In the genomic region with DNA sequence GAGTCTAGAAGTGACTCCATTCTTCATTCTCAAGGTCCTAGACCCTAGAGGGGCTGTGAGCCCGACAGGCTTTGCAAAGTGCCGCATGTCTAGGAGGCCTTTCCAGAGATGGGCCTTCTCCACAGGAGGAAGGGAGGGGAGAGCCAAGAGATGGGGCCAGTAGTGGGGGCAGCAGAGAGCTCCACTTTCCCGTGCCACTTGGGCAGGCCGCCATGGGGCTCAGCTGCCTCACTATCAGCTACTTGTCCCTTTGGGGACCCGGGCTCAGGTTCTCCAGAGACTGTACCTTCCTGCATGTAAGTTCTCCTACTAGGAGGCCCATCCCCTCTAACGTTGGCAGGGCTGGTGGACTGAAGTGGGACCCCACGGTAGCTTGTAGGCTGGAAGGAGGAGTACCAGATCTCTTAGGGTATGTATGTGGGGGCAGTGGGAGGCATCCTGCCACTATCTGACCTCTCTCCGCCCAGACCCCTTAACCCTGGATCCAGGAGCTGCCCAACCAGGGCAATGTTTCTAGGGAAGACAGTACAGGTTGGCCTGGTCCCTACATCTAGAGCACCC, we compare ENCODE assay signal across 8 mouse cellular contexts. TPM values are rescaled to one million over a fixed set of nuclear protein-coding genes. Genes with fewer than 3 reads are reported as not detected.
DNase-seq lines count a peak whose midpoint lies in the region; ATAC-seq and TF ChIP-seq lines count a peak whose summit lies in the region.

No protein-coding gene starts in this region.

- H3K4me2 ChIP-seq in forebrain, embryonic 12.5 days: peak overlapping the region; percentile 3; the same call in 1 of the 2 replicates
- no peak overlapping the region for H3K4me2 ChIP-seq in forebrain, embryonic 14.5 days (ENCODE audit: low read length)
- 0 out of 2 replicates have a peak overlapping the region, but pooled peaks have one; percentile 4 for H3K4me2 ChIP-seq in neural tube, embryonic 12.5 days (replicated peaks)
- H3K4me2 ChIP-seq in limb, embryonic 13.5 days (replicated peaks): peak overlapping the region; percentile 96

- no peak for TF ChIP-seq CTCF in olfactory bulb, adult 2 months (IDR thresholded peaks at IDR 0.05; ENCODE audit: insufficient read depth, low read depth, low read length)

- no peak for TF ChIP-seq POLR2A in olfactory bulb, adult 2 months (IDR thresholded peaks at IDR 0.05; ENCODE audit: insufficient read depth, low read depth, low read length)

- H3K9ac ChIP-seq in forebrain, embryonic 12.5 days: peak overlapping the region; percentile 17; the same call in 1 of the 2 replicates
- no peak overlapping the region for H3K9ac ChIP-seq in forebrain, embryonic 14.5 days (ENCODE audit: low read length)
- no peak overlapping the region for H3K9ac ChIP-seq in neural tube, embryonic 12.5 days
- peak overlapping the region; percentile 39; the same call in 1 of the 2 replicates for H3K9ac ChIP-seq in limb, embryonic 13.5 days

- no peak overlapping the region for H3K27ac ChIP-seq in forebrain, embryonic 12.5 days
- no peak overlapping the region for H3K27ac ChIP-seq in forebrain, embryonic 14.5 days (ENCODE audit: low read depth, low read length)
- no peak overlapping the region for H3K27ac ChIP-seq in neural tube, embryonic 12.5 days
- H3K27ac ChIP-seq in limb, embryonic 13.5 days: no peak overlapping the region
- no peak overlapping the region for H3K27ac ChIP-seq in olfactory bulb, adult 2 months (ENCODE audit: insufficient read depth, low read depth, low read length)

- peaks cover 18% of the 10 kb centered on the region for H3K36me3 ChIP-seq in forebrain, embryonic 12.5 days (replicated peaks)
- peaks cover 18% of the 10 kb centered on the region for H3K36me3 ChIP-seq in forebrain, embryonic 14.5 days (ENCODE audit: control insufficient read depth, insufficient read depth, low read length)
- peaks cover 21% of the 10 kb centered on the region for H3K36me3 ChIP-seq in neural tube, embryonic 12.5 days
- peaks cover 27% of the 10 kb centered on the region for H3K36me3 ChIP-seq in limb, embryonic 13.5 days

- no peak overlapping the region for H3K4me3 ChIP-seq in forebrain, embryonic 12.5 days (replicated peaks)
- H3K4me3 ChIP-seq in forebrain, embryonic 14.5 days (ENCODE audit: low read depth, low read length): no peak overlapping the region
- H3K4me3 ChIP-seq in neural tube, embryonic 12.5 days: no peak overlapping the region
- H3K4me3 ChIP-seq in limb, embryonic 13.5 days: no peak overlapping the region
- H3K4me3 ChIP-seq in olfactory bulb, adult 2 months (ENCODE audit: insufficient read depth, low read depth, low read length): peak overlapping the region; percentile 7

- peaks cover 42% of the 10 kb centered on the region for H3K4me1 ChIP-seq in forebrain, embryonic 12.5 days
- H3K4me1 ChIP-seq in forebrain, embryonic 14.5 days (ENCODE audit: control insufficient read depth, insufficient read depth, low read length): peaks cover 24% of the 10 kb centered on the region
- H3K4me1 ChIP-seq in neural tube, embryonic 12.5 days: peaks cover 25% of the 10 kb centered on the region
- H3K4me1 ChIP-seq in limb, embryonic 13.5 days: peaks cover 34% of the 10 kb centered on the region
- peaks cover 41% of the 10 kb centered on the region for H3K4me1 ChIP-seq in olfactory bulb, adult 2 months (ENCODE audit: control insufficient read depth, insufficient read depth, low read length)

- no peak for ATAC-seq in forebrain, embryonic 12.5 days (ENCODE audit: low FRiP score)
- ATAC-seq in forebrain, embryonic 14.5 days: no peak
- no peak for ATAC-seq in neural tube, embryonic 12.5 days (ENCODE audit: low FRiP score, low read depth)
- no peak for ATAC-seq in limb, embryonic 13.5 days (ENCODE audit: low FRiP score, low read depth)
- no peak for ATAC-seq in inflammation-experienced regulatory T-cells, adult 6 months

- WGBS in forebrain, embryonic 12.5 days: 78% methylated on average over 8 of the region's 8 CpGs
- 79% methylated on average over 8 of the region's 8 CpGs for WGBS in forebrain, embryonic 14.5 days
- WGBS in neural tube, embryonic 12.5 days: 72% methylated on average over 8 of the region's 8 CpGs
- WGBS in limb, embryonic 13.5 days: 74% methylated on average over 8 of the region's 8 CpGs
- 61% methylated on average over 8 of the region's 8 CpGs for WGBS in olfactory bulb, adult 2 months

- no peak for DNase-seq in forebrain, embryonic 14.5 days (ENCODE audit: low spot score)
- no peak for DNase-seq in neural tube, embryonic 10.5 days (ENCODE audit: extremely low spot score, low spot score)
- DNase-seq in gastrocnemius, adult 8-10 months (ENCODE audit: low spot score in 2 of 2): no peak

- H3K27me3 ChIP-seq in forebrain, embryonic 12.5 days: peaks cover 21% of the 10 kb centered on the region
- no peaks in the 10 kb centered on the region for H3K27me3 ChIP-seq in forebrain, embryonic 14.5 days (replicated peaks; ENCODE audit: control insufficient read depth, insufficient read depth, low read length)
- H3K27me3 ChIP-seq in neural tube, embryonic 12.5 days (replicated peaks): peaks cover 12% of the 10 kb centered on the region
- peaks cover 22% of the 10 kb centered on the region for H3K27me3 ChIP-seq in limb, embryonic 13.5 days

- no peaks in the 10 kb centered on the region for H3K9me3 ChIP-seq in forebrain, embryonic 12.5 days
- H3K9me3 ChIP-seq in forebrain, embryonic 14.5 days (replicated peaks; ENCODE audit: control insufficient read depth, low read length): no peaks in the 10 kb centered on the region
- H3K9me3 ChIP-seq in neural tube, embryonic 12.5 days: no peaks in the 10 kb centered on the region
- H3K9me3 ChIP-seq in limb, embryonic 13.5 days: no peaks in the 10 kb centered on the region

RNA-seq across cellular contexts. Expression of gene Slc35c1, which starts 3.3 kb away (rescaled TPM):
- 9.5 and 10.0 TPM in 2 replicates for polyA plus RNA-seq in forebrain, embryonic 12.5 days (2016; fragmentation: Nextera tagmentation; extraction: Ambion mirVana)
- 8.7 and 11.3 TPM in 2 replicates for polyA plus RNA-seq in forebrain, embryonic 14.5 days (2014; fragmentation: Nextera tagmentation; extraction: Ambion mirVana)
- 10.1 and 11.6 TPM in 2 replicates for polyA plus RNA-seq in neural tube, embryonic 12.5 days (2016; fragmentation: Nextera tagmentation; extraction: Ambion mirVana)
- 10.6 and 11.7 TPM in 2 replicates for polyA plus RNA-seq in limb, embryonic 13.5 days (2015; fragmentation: Nextera tagmentation; extraction: Ambion mirVana)
- not detected in 2 replicates for polyA plus RNA-seq in olfactory bulb, adult 2 months (2012; ENCODE audit: insufficient read depth, insufficient read length, low replicate concordance, missing spikeins)
- total RNA-seq in gastrocnemius, adult 8-10 months (2022): 1 to 10 TPM; 4.9 to 5.8 (median 5.4) TPM
- 10 to 100 TPM; 35.1 to 53.1 (median 38.8) TPM for polyA plus RNA-seq in inflammation-experienced regulatory T-cells, adult 6 months (2017; shearing (Covaris generic))

RNA-seq across cellular contexts. Expression of gene Cry2, which starts 23.2 kb away (rescaled TPM):
- polyA plus RNA-seq in forebrain, embryonic 12.5 days (2016; fragmentation: Nextera tagmentation; extraction: Ambion mirVana): 29.1 and 31.2 TPM in 2 replicates
- polyA plus RNA-seq in forebrain, embryonic 14.5 days (2014; fragmentation: Nextera tagmentation; extraction: Ambion mirVana): 16.1 and 24.6 TPM in 2 replicates
- 32.7 and 33.6 TPM in 2 replicates for polyA plus RNA-seq in neural tube, embryonic 12.5 days (2016; fragmentation: Nextera tagmentation; extraction: Ambion mirVana)
- 31.0 and 34.9 TPM in 2 replicates for polyA plus RNA-seq in limb, embryonic 13.5 days (2015; fragmentation: Nextera tagmentation; extraction: Ambion mirVana)
- polyA plus RNA-seq in olfactory bulb, adult 2 months (2012; ENCODE audit: insufficient read depth, insufficient read length, low replicate concordance, missing spikeins): not detected in 2 replicates
- 10 to 100 TPM; 27.5 to 34.6 (median 31.3) TPM for total RNA-seq in gastrocnemius, adult 8-10 months (2022)
- polyA plus RNA-seq in inflammation-experienced regulatory T-cells, adult 6 months (2017; shearing (Covaris generic)): 10 to 100 TPM in 1 of 3 experiments, 1 to 10 TPM in 2; 3.5 to 10.2 (median 6.9) TPM

RNA-seq across cellular contexts. Expression of gene Mapk8ip1, which starts 56.0 kb away (rescaled TPM):
- 83.2 and 83.5 TPM in 2 replicates for polyA plus RNA-seq in forebrain, embryonic 12.5 days (2016; fragmentation: Nextera tagmentation; extraction: Ambion mirVana)
- polyA plus RNA-seq in forebrain, embryonic 14.5 days (2014; fragmentation: Nextera tagmentation; extraction: Ambion mirVana): 49.3 and 54.5 TPM in 2 replicates
- polyA plus RNA-seq in neural tube, embryonic 12.5 days (2016; fragmentation: Nextera tagmentation; extraction: Ambion mirVana): 144 and 154 TPM in 2 replicates
- polyA plus RNA-seq in limb, embryonic 13.5 days (2015; fragmentation: Nextera tagmentation; extraction: Ambion mirVana): 27.6 and 28.9 TPM in 2 replicates
- not detected in 2 replicates for polyA plus RNA-seq in olfactory bulb, adult 2 months (2012; ENCODE audit: insufficient read depth, insufficient read length, low replicate concordance, missing spikeins)
- total RNA-seq in gastrocnemius, adult 8-10 months (2022): 1 to 10 TPM; 1.7 to 2.5 (median 2.3) TPM
- polyA plus RNA-seq in inflammation-experienced regulatory T-cells, adult 6 months (2017; shearing (Covaris generic)): under 1 TPM; 0.43 to 0.92 (median 0.82) TPM

Comparison
In these comparisons a context has a peak if more than half of its experiments do, and no peak if none do; other contexts are left out.
1. H3K9ac ChIP-seq: peak in forebrain, embryonic 12.5 days (single experiment) and limb, embryonic 13.5 days (single experiment); none in forebrain, embryonic 14.5 days (single experiment) and neural tube, embryonic 12.5 days (single experiment).